Mouse (Mus musculus) lung, postnatal 14 days (tissue): ENCODE results near the gene Dock1.
A peak's percentile ranks its signal among the peaks of the same experiment; 100 is the strongest.

Experiments
- DNase-seq: peaks from one replicate; pipeline ENCODE4 v3.0.0; 2021

Gene Dock1

GRCm38 (mm10) chr7:134696126-134696979, 25.9 kb downstream of the Dock1 start:
- no peak for DNase-seq

GRCm38 (mm10) chr7:134697479-134697878, 27.0 kb downstream of the Dock1 start:
- no peak for DNase-seq

- DNase-seq: no peak
Measured at GRCm38 (mm10) chr7:134698246-134698645, 27.8 kb downstream of the Dock1 start.

DNA sequence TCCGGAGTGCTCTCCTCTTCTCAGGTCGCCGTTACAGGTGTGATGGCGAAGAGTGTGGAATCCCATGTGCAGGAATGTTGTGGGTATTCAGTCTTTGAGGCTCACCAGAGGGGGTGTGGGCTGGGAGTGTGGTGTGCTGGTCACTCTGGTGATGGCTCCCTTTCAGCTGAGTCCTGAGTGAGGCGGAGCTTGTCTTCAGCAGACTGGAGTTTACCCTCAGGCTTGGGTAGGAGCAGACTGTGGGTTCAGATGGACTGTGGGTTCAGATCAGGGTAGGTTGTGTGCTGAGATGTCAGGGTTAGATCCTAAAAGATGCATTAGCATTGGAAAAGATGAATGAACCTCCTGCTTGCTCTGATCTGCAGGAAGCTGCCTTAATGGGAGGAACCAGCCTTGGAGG, 29.5 kb downstream of the Dock1 start:
- no peak for DNase-seq

- no peak for DNase-seq
Measured at GRCm38 (mm10) chr7:134702481-134702880, 32.0 kb downstream of the Dock1 start.

DNA sequence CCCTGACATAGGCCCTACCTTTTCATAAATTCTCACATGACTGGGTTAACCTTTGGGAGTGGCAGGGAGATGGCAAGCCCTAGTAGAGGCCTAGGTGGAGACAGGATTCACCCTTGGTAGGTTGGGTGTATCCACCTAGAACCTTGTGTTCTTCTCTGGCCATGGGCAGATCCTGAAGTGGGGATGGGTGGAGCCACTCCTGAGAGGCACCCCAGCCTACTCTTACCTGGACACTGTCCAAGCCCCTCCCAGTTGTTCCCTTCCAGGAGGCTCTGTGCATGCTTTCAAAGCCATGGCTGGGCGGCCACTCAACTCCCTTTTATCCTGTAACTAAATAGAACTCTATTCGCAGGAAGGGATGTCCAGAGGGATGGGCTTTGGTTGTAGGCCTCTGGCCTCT, 33.2 kb downstream of the Dock1 start:
- DNase-seq: peak; percentile 73

- DNase-seq: no peak
Measured at GRCm38 (mm10) chr7:134709226-134709853, 38.9 kb downstream of the Dock1 start.

- DNase-seq: no peak
Measured at GRCm38 (mm10) chr7:134711576-134711975, 41.1 kb downstream of the Dock1 start.

DNA sequence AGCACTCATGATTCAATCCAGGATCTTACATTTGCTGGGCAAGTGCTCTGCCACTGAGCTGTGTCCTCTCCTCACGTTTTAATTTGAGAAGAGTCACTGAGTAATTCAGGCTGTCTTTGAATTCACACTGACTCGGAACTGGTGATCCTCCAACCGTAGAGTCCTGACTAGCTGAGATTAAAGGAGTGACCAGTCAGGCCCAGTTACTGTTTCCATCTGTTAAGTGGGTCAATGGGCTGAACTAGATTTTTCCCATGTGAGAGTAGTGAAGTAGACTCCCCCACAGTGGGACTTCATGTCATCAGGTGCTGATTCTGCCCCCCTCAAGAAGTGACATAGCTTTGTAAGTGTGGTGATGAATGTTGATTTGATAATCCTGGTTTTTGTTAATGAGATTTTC, 49.0 kb downstream of the Dock1 start:
- DNase-seq: no peak

DNA sequence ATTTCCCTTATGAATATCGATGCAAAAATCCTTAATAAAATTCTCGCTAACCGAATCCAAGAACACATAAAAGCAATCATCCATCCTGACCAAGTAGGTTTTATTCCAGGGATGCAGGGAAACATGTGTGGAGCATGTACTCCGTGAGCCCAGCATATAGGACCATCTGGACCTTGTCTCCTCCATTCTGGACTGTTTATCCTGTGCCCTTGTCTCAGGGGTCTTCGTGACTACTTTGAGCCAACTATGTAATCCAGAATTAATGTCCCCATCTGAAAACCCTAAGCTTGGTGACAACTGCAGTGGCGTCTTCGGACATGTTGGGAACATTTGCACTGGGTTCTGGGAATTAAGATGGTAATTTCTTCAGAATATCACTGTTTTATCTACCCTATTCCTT, 51.9 kb downstream of the Dock1 start:
- DNase-seq: no peak

GRCm38 (mm10) chr7:134722955-134723354, 52.5 kb downstream of the Dock1 start:
- no peak for DNase-seq

DNA sequence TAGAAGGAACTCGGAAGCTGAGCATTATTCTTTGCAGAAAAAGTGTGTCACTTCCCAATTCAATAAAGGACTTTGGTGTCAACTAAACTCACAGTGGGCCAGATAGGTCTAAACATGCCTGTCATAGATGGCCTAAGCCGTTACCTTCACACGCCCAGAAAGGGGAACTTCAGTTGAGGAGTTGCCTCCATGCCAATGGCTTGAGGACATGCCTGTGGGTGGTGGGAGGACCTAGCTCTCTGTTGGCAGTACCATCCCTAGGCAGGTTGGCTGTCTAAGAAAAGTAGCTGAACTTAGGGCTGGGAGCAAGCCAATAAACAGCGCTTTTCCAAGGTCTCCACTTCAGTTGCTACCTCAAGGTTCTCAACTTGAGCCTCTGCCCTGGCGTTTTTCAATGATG, 53.1 kb downstream of the Dock1 start:
- no peak for DNase-seq

GRCm38 (mm10) chr7:134724841-134725240, 54.4 kb downstream of the Dock1 start:
- DNase-seq: no peak

- peak; percentile 62 for DNase-seq
Measured at GRCm38 (mm10) chr7:134725551-134726529, 55.4 kb downstream of the Dock1 start.

GRCm38 (mm10) chr7:134726530-134727258, 56.2 kb downstream of the Dock1 start:
- no peak for DNase-seq

GRCm38 (mm10) chr7:134729348-134729747, 58.9 kb downstream of the Dock1 start:
- DNase-seq: peak; percentile 31

DNA sequence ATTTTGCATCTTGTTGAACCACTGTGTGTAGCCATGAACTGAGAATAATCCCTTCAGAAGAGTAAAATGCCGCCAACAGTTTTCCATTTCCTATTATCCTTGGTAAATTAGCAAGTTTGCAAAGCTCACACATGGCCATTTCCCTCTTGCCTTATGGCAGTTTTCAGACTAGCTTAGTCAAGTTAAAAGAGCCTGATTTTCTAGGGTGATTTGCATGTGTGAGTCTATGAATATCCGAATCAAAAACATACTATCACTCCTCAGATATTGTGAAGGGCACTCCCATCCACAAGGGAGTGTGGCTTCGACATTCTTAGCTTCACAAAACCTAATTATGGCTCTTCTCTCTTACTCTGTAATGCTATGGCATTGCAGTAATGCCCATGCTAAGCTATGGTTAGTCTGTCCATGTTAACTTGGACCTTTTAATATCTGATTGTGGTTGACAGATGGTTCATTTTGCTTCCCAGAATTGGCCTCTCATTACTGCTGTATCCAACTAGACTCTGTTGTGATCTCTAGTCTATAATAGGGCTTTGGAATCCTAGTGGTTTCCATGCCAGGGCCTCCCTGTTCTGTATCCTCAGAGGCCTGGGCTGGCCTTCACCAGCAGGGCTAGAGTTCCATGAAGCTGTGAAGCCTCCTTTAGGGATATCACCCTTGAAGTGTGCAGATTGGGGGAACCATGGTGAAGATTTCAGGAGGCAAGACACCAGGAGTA, 60.1 kb downstream of the Dock1 start:
- DNase-seq: no peak

- no peak for DNase-seq
Measured at GRCm38 (mm10) chr7:134747059-134747458, 76.6 kb downstream of the Dock1 start.

DNA sequence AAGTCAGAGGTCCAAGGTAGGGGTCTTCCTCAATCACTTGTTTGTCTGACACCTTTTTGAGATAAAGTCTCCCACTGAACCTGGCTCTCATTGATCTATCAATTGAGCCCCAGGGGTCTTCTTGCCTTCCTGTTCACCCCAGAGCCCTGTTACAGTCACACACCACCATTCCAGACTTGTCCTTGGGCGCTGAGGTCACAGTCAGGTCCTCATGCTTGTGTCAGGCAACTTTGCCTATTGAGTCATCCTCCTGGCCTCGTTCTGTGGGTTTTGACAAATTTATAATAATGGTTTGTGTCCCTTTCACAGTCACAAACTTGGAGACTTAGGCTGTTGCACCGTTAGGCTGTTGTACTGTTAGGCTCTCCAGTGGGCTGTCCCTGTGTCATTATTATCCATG, 77.9 kb downstream of the Dock1 start:
- no peak for DNase-seq

DNA sequence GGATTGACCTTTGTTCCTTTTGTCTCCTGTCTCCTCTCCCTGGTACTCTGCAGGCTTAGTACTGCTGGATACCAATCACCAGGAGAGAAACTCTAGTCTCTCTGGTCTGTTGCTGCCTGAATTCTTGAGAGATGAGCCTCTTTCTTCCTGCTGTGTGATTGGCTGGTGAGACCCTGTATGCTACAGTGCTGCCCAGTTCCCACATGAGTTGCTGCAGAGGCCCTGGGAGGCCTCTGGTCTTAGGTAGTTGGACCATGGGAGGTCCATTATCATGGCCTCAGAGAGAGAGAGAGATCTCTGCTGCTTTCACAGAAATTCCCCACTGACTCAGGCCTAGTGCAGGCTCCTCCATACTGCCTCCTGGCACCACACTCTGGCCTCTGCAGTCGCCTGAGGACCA, 79.2 kb downstream of the Dock1 start:
- no peak for DNase-seq

DNA sequence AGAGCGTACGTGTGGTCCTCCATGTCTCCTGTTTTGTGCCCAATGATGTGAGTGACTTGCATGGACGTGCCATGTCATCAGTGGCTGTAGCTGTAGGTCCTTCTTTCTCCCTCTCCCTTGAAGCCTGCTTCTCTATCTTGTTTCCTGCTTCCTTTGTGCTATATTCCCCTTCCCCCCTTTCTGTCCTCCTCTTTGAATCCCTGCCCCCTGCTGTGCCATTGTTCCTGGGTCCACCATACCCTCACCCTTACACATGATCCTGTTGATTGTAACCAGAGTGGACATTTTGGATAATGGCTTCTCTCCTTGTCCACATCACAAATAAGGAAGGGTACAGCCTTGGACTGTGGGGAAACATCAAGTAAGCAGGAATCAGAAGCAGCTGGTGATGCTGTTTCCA, 81.0 kb downstream of the Dock1 start:
- DNase-seq: no peak

- DNase-seq: no peak
Measured at GRCm38 (mm10) chr7:134753417-134753816, 83.0 kb downstream of the Dock1 start.
